Mouse (Mus musculus) left cerebral cortex, postnatal 36 days (tissue): Measurements from ENCODE around the gene Cnksr3. TPM values are rescaled to one million over a fixed set of nuclear protein-coding genes. Genes with fewer than 3 reads are reported as not detected.
A peak's percentile ranks its signal among the peaks of the same experiment; 100 is the strongest.

Source experiments
- DNase-seq, 2 experiments: peaks; one replicate each; pipeline ENCODE4 v3.0.0; 2021 to 2022; ENCODE audit warnings: low spot score in 2 of 2, mixed read lengths in 1 of 2
- intact Hi-C: fragments of 180-260 bp; cut with DNase I; formaldehyde crosslinking; loops from one replicate; pipeline ENCODE4 v1.15.1; 2025
- total RNA-seq, 2 experiments: library from RNA; stranded (reverse); gene quantifications; 2 replicates each; pipeline ENCODE4 v1.2.3; 2021

Gene Cnksr3
- 1 to 10 TPM; 6.1 to 7.1 TPM for total RNA-seq

DNA sequence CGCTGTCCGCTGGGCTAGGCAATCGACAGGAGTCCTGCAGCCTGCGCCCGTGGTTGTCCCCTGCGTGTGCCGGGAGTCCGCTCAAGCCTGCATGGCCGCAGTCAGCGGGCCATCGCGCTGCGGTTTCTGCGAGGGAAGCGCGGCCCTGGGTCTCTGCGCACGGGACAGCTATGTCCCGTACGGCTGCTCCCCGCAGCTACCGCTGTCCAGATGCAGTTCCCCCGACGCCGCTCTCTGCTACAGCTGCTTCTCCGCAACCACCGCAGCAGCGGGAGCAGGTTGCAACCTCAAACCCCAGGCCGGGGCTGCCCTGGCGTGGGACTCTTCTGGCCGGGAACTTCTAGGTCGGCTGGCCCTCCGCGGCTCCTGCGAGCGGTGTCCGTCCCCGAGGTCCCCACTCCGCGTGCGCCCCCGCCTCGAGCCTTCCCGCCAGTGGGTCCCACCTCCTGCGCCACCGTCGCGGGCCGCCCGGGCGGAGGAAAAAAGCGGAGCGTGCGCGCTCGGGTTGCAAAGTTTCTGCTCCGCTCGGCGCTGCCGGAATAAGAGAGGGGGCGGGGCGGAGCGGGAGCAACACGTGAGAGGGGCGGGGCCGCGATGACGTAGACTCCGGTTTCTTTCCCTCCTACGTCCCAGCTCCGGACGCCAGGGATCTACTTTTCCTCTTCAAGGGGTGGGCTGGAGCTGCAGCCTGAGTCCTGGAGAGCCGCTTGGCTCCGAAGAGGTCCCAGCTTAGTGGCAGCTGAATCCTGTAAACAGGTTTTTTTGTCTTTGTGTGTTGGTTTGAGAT, at the start of gene Cnksr3:
Cnksr3 (minus strand) TSS at position 542 of the 787 bp plus-strand sequence.
- peak; percentile 77 to 86 for DNase-seq
- intact Hi-C loops = no loop called here

GRCm38 (mm10) chr10:7260166-7261108, 48.4 kb upstream of the Cnksr3 start:
- intact Hi-C loops = no loop called here
- no peak for DNase-seq

GRCm38 (mm10) chr10:7258607-7259006, 46.6 kb upstream of the Cnksr3 start:
- intact Hi-C loops = no loop called here
- no peak for DNase-seq

DNA sequence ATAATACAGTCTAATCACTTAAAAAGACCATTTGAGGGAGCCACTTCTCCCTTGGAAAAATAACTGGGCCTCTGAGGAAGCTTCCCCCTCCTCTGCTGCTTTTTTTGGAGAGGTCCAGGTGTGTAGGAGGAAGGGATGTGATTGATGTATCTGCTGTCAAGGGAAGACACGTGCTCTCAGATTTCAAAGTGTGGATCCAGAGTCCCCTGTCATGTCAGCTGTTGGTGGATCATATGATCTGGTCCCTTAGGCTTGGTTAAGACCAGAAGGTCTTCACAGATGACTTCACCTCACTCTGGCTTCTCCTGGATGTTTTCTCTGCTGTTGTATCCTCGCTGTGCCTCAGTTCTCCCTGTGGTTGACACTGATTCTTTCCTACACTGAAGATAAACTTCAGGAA, 38.4 kb upstream of the Cnksr3 start:
- DNase-seq = no peak
- intact Hi-C loops = no loop called here

- intact Hi-C loops = no loop called here
- DNase-seq = no peak
Observed at GRCm38 (mm10) chr10:7234601-7235000, 22.6 kb upstream of the Cnksr3 start.

DNA sequence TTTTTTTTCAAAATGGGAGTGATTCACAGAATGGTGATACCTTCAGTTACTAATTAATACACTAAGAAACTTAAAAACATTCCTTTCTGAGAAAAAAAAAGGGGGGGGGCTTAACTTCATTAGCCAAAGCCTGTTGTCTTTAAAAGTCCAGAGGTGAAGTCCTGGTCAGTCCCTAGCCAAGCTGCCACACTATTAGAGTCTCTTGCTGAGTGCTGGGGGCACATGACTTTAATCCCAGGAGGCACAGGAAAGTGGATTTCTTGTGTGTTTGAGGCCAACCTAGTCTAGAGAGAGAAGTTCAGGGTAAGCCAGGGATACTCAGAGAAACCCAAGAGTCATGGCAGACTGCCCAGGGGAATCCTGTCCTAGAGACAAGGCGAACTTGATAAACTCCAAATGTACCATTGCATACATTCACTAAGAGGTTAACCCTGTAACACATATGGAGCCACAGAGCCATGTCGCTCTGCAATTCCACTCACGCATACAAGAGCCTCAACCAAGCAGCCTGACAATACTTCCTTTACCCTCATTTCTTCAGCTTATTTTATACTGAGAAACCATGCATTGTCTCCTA, 5.6 kb upstream of the Cnksr3 start:
- intact Hi-C loops = no loop called here
- DNase-seq = no peak

GRCm38 (mm10) chr10:7214718-7215117, 2.7 kb upstream of the Cnksr3 start:
- DNase-seq = no peak

DNA sequence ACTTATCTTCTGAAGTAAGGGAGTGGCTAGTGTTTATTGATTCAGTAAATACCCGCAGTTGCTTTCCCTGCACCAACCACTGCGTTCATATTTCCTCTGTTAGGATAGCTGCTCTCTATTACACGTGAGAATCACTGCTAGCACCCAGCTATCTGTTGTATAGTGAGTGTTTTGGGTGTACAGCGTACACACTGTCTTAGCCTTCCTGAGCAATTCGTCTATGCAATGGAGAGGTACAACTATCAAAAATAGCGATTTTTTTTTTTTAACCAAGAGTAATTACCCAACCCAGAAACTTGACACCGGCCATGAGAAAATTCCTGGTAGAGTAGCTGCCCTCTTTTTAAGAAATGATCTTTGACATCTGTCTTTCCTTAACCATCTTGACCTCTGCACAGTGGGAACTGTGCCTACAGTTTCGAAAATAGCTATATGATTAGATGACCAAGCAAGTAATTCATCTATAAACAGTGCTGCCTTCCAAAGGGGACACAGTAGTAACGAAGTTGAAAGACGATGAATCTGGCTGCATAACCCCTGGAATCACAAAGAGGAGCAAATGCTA, 1.1 kb upstream of the Cnksr3 start:
- intact Hi-C loops = no loop called here
- no peak for DNase-seq

More at GRCm38 (mm10) chr10:7214718-7215117, 2.7 kb upstream of the Cnksr3 start:
- intact Hi-C loops = no loop called here

- no peak for DNase-seq
- intact Hi-C loops = no loop called here
Observed at GRCm38 (mm10) chr10:7212537-7212936, 500 bp upstream of the Cnksr3 start.

- DNase-seq = peak; percentile 46 to 58
- intact Hi-C loops = no loop called here
Observed at GRCm38 (mm10) chr10:7210991-7211695, 894 bp downstream of the Cnksr3 start.

- intact Hi-C loops = no loop called here
- no peak for DNase-seq
Observed at GRCm38 (mm10) chr10:7209691-7210455, 2.2 kb downstream of the Cnksr3 start.

- no peak for DNase-seq
- intact Hi-C loops = no loop called here
Observed at GRCm38 (mm10) chr10:7208859-7209441, 3.1 kb downstream of the Cnksr3 start.

DNA sequence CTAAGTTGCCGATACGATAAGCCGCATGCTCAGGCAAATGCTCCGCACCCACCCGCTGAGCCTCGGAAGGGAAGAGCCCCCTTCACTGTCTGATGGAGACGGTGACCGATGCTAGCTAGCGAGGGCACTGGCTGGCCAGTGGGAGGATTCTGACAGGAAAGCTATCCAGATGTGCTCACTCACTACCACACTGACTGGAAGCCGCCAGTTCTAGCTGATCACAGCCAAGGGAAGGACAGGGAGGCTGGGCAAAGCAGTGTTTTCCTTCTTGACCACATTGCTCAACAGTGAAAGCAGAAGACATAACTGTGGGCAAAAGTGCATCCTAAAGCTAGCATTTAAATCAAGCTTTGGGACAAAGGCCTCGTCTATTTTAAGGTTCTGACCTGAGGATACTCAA, 4.7 kb downstream of the Cnksr3 start:
- no peak for DNase-seq
- intact Hi-C loops = no loop called here

GRCm38 (mm10) chr10:7206571-7206970, 5.5 kb downstream of the Cnksr3 start:
- no peak for DNase-seq
- intact Hi-C loops = no loop called here

DNA sequence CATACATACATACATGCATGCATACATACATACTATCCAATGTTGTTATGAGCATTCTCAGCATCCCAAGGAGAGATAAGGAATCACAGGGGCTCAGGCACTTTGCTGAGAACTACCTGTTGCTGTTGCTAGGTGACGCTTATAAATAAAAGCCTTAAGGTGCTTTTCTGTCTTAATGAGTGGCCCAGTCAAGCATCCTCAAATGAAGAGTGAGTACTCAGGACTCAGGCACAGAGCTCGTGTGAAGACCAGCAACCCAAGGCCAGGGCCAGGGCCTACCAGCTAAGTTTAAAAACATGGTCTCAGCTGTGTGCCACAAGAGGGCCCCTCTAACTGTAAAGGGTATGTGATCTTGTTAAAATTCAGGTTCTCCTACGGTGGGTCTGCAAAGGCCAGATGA, 6.5 kb downstream of the Cnksr3 start:
- no peak for DNase-seq
- intact Hi-C loops = no loop called here

GRCm38 (mm10) chr10:7204953-7205352, 7.1 kb downstream of the Cnksr3 start:
- intact Hi-C loops = no loop called here

DNA sequence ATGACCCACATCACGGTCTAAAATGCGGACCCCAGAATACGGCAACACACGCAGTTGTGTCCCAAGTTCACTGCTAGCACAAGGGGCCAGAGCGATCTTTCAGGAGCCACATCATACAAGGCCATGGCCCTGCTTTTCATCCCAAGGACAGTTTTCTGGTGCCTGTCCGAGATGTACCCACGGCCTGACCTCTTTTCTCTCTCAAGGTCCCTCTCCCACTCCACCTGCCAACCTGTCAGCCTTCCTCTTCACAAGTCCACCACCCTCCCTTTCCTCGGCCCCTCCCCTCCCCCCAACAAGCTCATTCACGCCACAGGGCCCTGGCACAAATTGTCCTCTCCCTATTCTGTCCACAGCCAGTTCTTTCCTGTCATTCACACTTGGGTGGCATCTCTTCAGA, 9.5 kb downstream of the Cnksr3 start:
- intact Hi-C loops = no loop called here
- DNase-seq = no peak

More at GRCm38 (mm10) chr10:7204953-7205352, 7.1 kb downstream of the Cnksr3 start:
- no peak for DNase-seq

DNA sequence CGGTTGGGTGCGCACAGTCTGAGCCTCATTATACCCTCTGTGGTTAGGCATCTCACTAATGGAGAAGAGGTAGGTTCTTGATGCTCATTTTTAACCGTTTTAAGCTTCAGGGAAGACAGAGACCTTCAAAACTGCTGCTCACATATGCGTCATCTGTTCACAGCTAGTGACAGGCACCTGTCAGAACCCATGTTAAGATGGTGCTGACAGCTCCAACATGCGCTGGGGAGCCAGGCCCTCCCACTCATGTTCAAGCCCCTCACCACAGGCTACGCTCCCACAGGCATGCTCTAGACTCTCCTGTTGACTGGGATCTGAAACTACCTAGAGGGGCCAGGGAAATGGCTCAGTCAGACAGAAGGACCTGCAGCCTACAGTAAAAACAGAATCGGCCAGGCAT, 11.4 kb downstream of the Cnksr3 start:
- intact Hi-C loops = no loop called here
- no peak for DNase-seq
